Mouse (Mus musculus) ES-E14 (cell line): ENCODE results near the gene Bcl2l1. TPM values are rescaled to one million over a fixed set of nuclear protein-coding genes. Genes with fewer than 3 reads are reported as not detected.

Source experiments
- DNase-seq: peaks from one replicate; pipeline ENCODE4 v3.0.0-alpha.2; 2013; ENCODE audit warnings: low read depth, low spot score
- H3K27ac ChIP-seq: 2 replicates; pipeline ENCODE4 v1.5.1; 2012; ENCODE audit warnings: low read depth, mild to moderate bottlenecking, low read length, moderate library complexity, mixed read lengths; ENCODE audit not compliant: poor library complexity, insufficient read depth, severe bottlenecking
- H3K36me3 ChIP-seq: 2 replicates; pipeline ENCODE4 v1.6.1; 2012; ENCODE audit warnings: mild to moderate bottlenecking, low read length, moderate library complexity, mixed read lengths; ENCODE audit not compliant: control insufficient read depth, poor library complexity, insufficient read depth, severe bottlenecking
- H3K4me1 ChIP-seq, 2 experiments: fragments of 150-350 bp in 1 of 2; sonication (generic) in 1 of 2; 2 replicates each; pipeline ENCODE4 v1.6.1; 2012; ENCODE audit warnings: low read length in 2 of 2, mild to moderate bottlenecking in 1 of 2, mixed read lengths in 1 of 2; ENCODE audit not compliant: control insufficient read depth in 2 of 2, insufficient read depth in 2 of 2, poor library complexity in 1 of 2
- H3K4me3 ChIP-seq, 2 experiments: fragments of 150-350 bp in 1 of 2; sonication (generic) in 1 of 2; 2 replicates each; pipeline ENCODE4 v1.5.1; 2012; ENCODE audit warnings: low read length in 2 of 2, low read depth in 1 of 2, mild to moderate bottlenecking in 1 of 2, mixed read lengths in 1 of 2; ENCODE audit not compliant: insufficient read depth in 1 of 2, poor library complexity in 1 of 2, severe bottlenecking in 1 of 2
- H3K9ac ChIP-seq: 2 replicates; pipeline ENCODE4 v1.6.1; 2012; ENCODE audit warnings: low read depth, mild to moderate bottlenecking, low read length, mixed read lengths; ENCODE audit not compliant: poor library complexity, insufficient read depth, severe bottlenecking
- H3K9me3 ChIP-seq: fragments of 150-350 bp; sonication (generic); 2 replicates; pipeline ENCODE4 v1.6.1; 2012; ENCODE audit warnings: low read depth, mild to moderate bottlenecking, low read length; ENCODE audit not compliant: control insufficient read depth, insufficient read depth
- CHD2 ChIP-seq: IDR thresholded peaks from 2 replicates; pipeline ENCODE4 v1.6.1; 2014; ENCODE audit warnings: mild to moderate bottlenecking, low read depth, low read length, inconsistent platforms
- HCFC1 ChIP-seq: IDR thresholded peaks from 2 replicates; pipeline ENCODE4 v1.6.1; 2012; ENCODE audit warnings: low read length, inconsistent platforms, borderline replicate concordance; ENCODE audit not compliant: insufficient read depth
- MAFK ChIP-seq: IDR thresholded peaks from 2 replicates; pipeline ENCODE4 v1.6.1; 2014; ENCODE audit warnings: mild to moderate bottlenecking, low read depth, low read length, inconsistent platforms; ENCODE audit not compliant: insufficient read depth
- ZC3H11A ChIP-seq: IDR thresholded peaks from 2 replicates; pipeline ENCODE4 v1.6.1; 2012; ENCODE audit warnings: low read depth, mild to moderate bottlenecking, inconsistent platforms, low read length, borderline replicate concordance
- ZNF384 ChIP-seq: IDR thresholded peaks from 2 replicates; pipeline ENCODE4 v1.6.1; 2012; ENCODE audit warnings: low read depth, low read length, inconsistent platforms
- in situ Hi-C, 2 experiments: fragments of 600-800 bp; cut with MboI; formaldehyde crosslinking; loops; one replicate each; pipeline ENCODE4 v1.15.1; 2025; ENCODE audit warnings: low sequenced_read_pairs in 2 of 2, inconsistent platforms in 1 of 2; ENCODE audit not compliant: unreplicated experiment in 2 of 2
- total RNA-seq: library from RNA; depleted of rRNA; stranded (reverse); fragments of 300-350 nt; gene quantifications from 2 replicates; pipeline ENCODE4 v1.2.3, GENCODE M21; 2012

The Bcl2l1 gene
- total RNA-seq, 1 experiment, result 34.9 TPM

DNA sequence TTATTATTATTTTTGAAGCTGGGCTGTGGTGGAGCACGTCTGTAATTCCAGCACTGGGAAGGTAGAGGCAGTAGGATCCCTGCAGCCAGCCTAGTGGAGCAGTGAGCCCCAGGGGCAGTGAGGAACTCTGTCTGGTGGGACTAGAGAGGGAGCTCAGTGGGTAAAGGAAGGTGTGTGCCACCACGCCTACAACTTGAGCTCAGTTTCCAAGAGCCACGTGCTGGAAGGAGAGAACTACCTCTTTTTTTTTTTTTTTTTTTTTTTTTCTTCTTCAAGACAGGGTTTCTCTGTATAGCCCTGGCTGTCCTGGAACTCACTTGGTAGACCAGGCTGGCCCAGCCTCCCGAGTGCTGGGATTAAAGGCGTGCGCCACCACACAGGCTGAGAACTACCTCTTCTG lies 68.2 kb downstream of the Bcl2l1 start:
- Histone ChIP-seq H3K4me1 (peaks cover 5 to 21% of the 10 kb centered on the region in 2 experiments), H3K36me3 (no peaks in the 10 kb centered on the region), H3K27ac (no peak overlapping the region), H3K9ac (no peak overlapping the region), H3K9me3 (no peaks in the 10 kb centered on the region), H3K4me3 (no peak overlapping the region)
- in situ Hi-C loops, result loop anchor here in 1 of 2 experiments (10.0 kb wide), 1 partner anchor 69 kb away; no protein-coding TSS in a partner anchor
- no peak for DNase-seq
- TF ChIP-seq ZNF384 (no peak), ZC3H11A (no peak), HCFC1 (no peak), MAFK (no peak), CHD2 (no peak)

DNA sequence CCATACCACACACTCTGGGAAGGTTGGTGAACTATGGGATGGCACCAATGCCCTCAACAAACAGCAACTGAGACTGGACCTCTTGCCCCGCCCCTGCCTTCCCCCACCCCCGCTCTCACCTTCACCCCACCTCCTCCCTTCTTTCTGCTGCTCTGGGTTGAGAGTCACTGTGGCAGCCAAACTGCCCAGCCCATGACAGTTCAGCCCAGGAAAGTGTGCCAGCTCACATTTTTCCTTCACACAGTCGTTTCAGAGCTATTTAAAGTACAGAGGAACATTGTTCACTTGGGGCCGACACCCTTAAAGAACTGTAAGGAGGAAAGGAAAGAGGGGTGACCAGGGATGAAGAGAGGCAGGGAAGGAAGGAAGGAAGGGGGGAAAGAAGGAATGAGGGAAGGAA lies 73.2 kb downstream of the Bcl2l1 start:
- DNase-seq, result no peak
- in situ Hi-C loops, result no loop called here
- Histone ChIP-seq H3K27ac (no peak overlapping the region), H3K4me1 (no peaks in the 10 kb centered on the region; a peak in 1 of 4 replicates), H3K9me3 (no peaks in the 10 kb centered on the region), H3K36me3 (no peaks in the 10 kb centered on the region), H3K4me3 (no peak overlapping the region), H3K9ac (no peak overlapping the region)
- TF ChIP-seq MAFK (no peak), ZC3H11A (no peak), ZNF384 (no peak)

DNA sequence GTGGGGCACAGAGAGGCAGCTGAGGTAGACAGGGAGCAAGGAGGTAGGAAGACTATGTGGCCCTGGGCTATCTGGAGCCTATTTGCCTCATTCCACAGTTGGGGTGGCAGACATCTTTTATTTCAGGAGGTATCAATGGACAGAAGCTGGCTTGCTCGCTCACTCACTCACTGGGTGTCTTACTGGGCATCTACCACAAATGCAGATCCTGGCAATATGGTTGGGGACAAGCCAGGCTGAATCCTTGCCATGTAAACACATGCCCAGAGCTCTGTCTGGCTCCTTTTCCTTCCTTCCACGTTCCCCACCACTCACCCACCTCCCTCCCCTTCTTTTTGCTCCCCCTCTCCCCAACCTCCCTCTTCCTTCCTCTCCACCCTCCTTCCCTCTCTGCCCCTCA lies 74.0 kb downstream of the Bcl2l1 start:
- H3K9ac ChIP-seq, result no peak overlapping the region
- DNase-seq, result no peak
- H3K27ac ChIP-seq, result no peak overlapping the region
- no peak for TF ChIP-seq ZNF384
- no peak for TF ChIP-seq HCFC1
- no peak for TF ChIP-seq CHD2
- TF ChIP-seq MAFK, result no peak
- no peak for TF ChIP-seq ZC3H11A
- H3K4me3 ChIP-seq, result no peak overlapping the region
- H3K36me3 ChIP-seq, result no peaks in the 10 kb centered on the region
- no peaks in the 10 kb centered on the region; a peak in 1 of 4 replicates for H3K4me1 ChIP-seq
- in situ Hi-C loops, result no loop called here
- H3K9me3 ChIP-seq, result no peaks in the 10 kb centered on the region

DNA sequence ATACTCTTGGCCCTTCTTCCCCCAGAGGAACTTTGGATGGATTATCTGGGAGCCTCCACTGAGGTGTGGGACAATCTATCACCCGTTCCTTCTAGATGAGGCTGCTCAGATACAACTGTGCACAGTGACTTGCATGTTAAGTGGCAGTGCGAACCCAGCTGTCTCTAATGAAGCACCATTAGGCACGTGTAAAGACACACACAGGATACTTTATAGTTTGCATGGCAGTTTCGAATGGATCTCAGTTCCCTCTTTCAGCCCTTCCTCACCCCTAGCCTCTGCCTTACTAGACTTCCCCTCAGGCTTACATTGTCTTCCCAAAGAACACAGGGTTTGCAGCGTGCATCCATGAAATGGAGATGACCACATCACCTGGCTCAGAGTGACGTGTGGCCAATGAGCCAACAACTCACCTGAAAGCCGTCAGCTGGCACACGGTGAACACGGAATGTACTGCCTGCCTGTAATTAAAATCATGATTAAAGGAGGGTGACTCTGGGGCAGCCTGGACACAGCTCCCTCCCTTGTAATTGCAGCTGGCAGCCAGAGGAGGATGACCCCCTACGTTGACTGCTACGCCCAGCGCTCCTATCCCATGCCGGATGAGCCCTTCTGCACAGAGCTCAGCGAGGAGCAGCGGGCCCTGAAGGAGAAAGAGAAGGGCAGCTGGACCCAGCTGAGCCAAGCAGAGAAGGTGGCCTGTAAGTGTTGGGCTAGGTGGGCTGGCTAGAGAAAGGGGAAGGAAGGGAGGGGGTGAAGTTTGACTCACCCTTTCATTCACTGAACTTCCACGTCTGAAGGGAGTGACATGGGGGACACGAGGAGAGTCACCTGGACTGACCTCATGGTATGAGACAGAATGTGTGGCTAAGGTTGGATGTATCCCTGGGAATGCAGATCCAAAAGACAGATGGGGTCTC lies 74.8 kb downstream of the Bcl2l1 start:
- H3K4me1 ChIP-seq, result no peaks in the 10 kb centered on the region; a peak in 1 of 4 replicates
- no peak for TF ChIP-seq HCFC1
- TF ChIP-seq CHD2, result no peak
- no peak for TF ChIP-seq MAFK
- no peak for TF ChIP-seq ZC3H11A
- TF ChIP-seq ZNF384, result no peak
- H3K9me3 ChIP-seq, result no peaks in the 10 kb centered on the region
- H3K27ac ChIP-seq, result no peak overlapping the region
- H3K36me3 ChIP-seq, result no peaks in the 10 kb centered on the region
- in situ Hi-C loops, result no loop called here
- H3K4me3 ChIP-seq, result no peak overlapping the region
- no peak for DNase-seq
- H3K9ac ChIP-seq, result no peak overlapping the region
